Mouse (Mus musculus): ENCODE measurements at regions not wholly inside any gene's neighbourhood (a gene's known extent, or its start where the extent isn't known, plus 50 kb on each side); places are given as distances from the start of the nearest gene placed in this dataset.

DNA sequence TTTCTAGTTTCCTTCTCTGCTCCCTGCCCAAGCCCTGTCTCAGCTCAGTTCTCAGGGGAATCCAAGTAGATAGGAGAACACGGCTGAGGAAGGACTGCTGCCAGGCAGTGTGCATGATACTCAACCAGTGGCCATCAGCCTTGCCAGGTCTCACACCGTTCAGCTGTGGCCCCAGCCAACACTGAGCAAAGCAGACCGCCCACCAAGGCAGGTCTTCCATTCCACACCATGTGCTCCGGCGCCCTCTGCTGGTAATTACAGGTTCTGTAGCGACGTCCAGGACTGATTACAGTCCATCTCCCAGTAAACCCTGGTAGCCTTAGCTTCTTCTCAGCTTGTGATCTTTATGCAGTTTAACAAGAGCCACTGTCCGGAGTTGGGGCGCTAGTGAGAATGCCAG lies 144.5 kb downstream of the Tfcp2l1 start:
- TF ChIP-seq CTCF (IDR thresholded peaks at IDR 0.05; ENCODE audit: insufficient read depth, low read depth, low read length) (peak; percentile 39; the same call in 1 of the 2 replicates), POLR2A (IDR thresholded peaks at IDR 0.05; ENCODE audit: insufficient read depth, low read depth, low read length) (no peak)
- Histone ChIP-seq H3K4me1 (ENCODE audit: control insufficient read depth, insufficient read depth, low read length) (peaks cover 3% of the 10 kb centered on the region), H3K27ac (ENCODE audit: insufficient read depth, low read depth, low read length) (no peak overlapping the region), H3K4me3 (ENCODE audit: insufficient read depth, low read depth, low read length) (no peak overlapping the region)
- WGBS = 18% methylated on average over 9 of the region's 9 CpGs

DNA sequence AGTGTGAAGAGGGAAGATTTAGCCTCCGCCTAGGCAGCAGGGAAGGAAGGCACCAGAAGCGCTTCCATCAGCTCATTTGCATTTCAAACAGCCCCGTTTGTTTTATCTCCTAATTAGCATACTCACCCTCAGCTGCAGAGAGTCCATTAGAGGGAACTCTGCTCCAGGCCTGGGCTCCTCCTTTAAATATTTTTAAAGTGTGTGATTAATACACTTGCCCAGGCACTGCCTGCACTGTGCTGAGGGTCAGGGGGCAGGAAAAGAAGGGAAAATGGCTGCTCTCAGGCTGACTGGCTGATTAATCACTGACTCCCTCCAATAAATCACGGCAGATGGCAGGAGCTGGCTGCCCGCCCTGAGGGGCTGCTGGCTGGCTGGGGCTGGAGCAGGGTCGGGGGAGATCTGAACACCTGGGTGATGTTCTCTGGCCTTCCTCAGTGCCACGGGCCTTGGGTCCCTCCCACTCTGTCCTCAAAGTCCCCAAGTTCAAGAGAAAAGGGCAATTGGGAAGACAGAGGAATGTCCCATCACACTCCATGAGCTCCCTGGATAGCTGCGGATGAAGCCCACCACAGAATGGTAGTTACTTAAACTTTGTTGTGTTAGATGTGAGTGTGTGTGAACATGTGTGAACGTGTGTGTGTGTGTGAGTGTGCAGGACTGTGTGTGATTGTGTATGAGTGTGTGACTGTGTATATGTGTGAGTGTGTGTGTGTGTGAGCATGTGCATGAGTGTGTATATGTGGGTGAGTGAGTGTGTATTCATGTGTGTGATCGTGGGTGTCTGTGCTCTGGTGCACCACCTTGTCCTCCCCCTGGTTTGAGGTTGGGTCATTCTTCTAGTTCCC lies 149.1 kb downstream of the Tfcp2l1 start:
- Histone ChIP-seq H3K4me1 (ENCODE audit: control insufficient read depth, insufficient read depth, low read length) (peaks cover 3% of the 10 kb centered on the region), H3K4me3 (ENCODE audit: insufficient read depth, low read depth, low read length) (no peak overlapping the region), H3K27ac (ENCODE audit: insufficient read depth, low read depth, low read length) (no peak overlapping the region)
- TF ChIP-seq CTCF (IDR thresholded peaks at IDR 0.05; ENCODE audit: insufficient read depth, low read depth, low read length) (no peak), POLR2A (IDR thresholded peaks at IDR 0.05; ENCODE audit: insufficient read depth, low read depth, low read length) (no peak)
- WGBS = 44% methylated on average over 10 of the region's 10 CpGs

Data from olfactory bulb, adult 2 months (tissue).